Mouse (Mus musculus) Muller cell, postnatal 12 days (primary cell): Measurements from ENCODE around the gene Cipc.
A peak's percentile ranks its signal among the peaks of the same experiment; 100 is the strongest.

Experiments used
- DNase-seq: peaks from one replicate; pipeline ENCODE4 v3.0.0-alpha.2; 2015; ENCODE audit errors: inconsistent ontology term

Gene Cipc

DNA sequence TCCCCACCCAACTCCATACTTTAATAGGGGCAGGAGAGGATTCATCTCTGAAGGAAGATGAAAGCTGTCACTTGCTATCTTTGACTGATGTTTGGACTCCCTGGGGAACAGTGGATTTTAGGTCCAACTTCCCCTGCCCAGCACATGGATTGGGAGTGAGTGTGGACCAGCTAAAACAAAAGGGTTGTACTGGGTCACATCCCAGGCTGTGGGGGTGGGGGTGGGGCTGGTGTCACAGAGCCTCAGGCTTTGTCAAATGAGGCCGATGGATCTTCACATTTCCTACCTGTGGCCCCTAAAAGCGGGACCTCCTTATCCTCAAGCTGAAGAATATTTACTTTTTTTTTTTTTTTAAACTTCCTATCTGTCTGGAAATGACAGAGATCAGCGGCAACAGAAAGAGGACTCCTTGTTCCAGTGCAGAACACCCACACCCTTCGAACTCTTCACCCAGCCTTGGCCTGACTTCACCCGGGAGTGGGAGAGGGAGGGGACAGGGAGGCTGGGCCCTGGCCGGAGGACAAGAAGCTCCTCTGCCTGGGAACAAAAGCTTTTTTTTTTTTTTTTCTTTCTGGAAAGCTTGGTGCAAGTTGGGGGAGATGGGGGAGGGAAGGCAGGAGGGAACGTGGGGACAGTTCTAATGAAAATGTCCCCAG is 14.8 kb upstream of the Cipc start:
- peak; percentile 94 for DNase-seq

DNA sequence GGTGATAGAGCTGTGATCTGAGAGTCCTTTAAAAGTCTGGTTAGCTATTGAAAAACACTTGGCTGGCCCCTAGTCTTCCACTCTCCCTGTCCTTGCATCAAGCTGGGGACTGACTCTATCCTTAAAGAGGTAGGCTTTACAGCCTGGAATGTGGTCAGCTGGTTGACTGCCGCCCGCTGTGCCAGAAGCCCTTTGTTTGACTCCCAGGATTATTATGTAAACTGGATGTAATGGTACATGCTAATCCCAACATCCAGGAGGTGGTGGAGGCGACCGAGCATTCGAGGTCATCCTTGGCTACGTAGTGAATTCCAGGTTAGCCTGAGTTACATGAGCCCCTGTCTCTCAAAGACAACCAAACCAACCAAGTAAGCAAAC is 14.3 kb upstream of the Cipc start:
- DNase-seq, result no peak

DNA sequence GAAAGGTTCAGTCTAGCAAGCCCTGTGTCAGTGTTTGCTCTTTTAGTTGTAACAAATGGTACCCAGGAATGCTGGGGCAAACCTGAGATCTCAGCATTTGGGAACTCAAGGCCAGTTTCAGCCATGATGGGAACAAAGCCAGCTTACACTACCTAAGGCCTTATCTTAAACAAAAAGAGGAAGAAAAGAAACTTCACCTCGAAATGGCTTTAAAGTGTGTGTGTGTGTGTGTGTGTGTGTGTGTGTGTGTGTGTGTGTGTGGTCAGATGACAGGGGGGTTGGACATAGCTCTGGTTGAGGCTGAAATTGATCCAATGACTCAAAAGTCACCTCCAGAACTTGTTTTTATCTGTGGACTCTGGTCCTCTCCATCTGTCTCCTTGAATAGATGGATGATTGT is 12.1 kb upstream of the Cipc start:
- no peak for DNase-seq

DNA sequence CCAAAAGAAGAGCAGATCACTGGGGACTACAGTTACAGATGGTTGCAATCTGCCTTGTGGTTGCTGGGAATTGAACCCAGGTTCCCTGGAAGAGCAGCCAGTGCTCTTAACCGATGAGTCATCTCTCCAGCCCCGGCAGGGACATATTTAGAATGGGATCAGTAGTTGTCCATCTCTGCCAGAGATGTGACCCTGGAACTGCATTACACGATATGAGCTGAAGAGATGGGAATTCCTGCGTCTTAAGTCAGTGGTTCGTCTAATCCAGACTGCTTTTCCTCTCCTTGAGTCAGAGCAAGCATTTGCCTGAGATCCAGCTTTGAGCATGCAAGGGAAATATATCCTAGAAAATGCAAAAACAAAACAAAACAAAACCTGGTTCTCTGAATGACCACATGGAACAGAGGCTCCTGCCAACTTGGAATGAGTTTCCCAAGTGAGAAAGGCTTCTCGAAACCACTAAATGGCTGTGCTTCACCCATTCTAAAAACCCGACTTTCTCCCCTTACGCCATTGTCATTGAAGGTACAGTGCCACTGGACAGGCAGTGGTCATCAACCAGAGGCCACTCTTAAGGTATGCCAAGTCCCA is 11.1 kb upstream of the Cipc start:
- no peak for DNase-seq

DNA sequence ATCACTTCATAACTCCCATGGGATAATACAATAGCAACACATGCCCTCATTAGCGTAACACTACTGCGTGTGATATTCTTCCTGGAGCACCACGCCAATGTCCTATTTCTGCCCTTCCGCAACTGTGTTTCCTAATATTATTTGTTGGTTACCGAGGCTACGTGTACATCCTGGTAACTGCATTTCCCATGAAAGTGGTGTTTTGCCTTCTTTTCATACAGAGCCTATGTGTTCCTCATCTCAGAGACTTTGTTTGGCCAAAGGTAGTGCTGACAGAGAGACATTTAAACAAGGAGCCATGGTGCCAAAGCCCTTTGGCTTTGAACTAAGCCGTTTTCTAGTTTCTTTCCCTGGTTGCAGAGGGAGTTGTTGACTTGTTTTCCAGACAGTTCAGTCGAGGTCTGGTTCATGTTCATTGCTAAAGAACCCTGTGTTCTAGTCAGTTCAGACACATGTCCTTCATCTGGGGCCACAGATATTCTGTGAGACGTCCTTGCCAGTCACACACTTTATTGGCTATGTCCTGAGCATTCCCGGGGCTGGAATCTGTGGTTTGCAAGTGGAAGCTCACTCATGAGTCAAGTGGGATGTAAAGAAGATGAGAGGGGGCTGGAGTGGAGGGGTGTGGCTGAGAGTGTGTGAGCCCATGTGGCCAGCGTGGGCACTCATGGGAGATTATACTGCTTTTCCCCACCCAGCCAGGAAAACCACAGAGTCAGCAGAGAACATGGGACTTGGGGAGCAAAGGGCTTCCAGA is 10.1 kb upstream of the Cipc start:
- no peak for DNase-seq

DNA sequence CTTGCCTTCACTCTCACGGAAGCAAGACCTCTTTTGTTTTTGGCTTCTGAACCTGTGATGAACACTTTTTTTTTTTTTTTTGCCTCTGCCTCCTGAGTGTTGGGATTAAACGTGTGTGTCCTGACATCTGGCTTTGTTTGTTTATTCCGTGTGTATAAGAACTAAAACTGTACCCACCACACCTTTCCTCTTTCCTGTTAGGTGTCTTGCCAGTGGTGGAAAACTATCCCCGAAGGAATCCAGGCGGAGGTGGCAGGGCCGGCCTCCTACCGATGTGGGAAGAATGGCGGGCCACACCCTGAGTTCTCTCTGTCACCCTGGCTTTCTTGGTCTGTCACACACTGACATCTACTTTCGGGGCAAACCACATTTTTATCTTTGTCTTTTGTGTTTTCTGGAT is 8.3 kb upstream of the Cipc start:
- DNase-seq, result no peak

DNA sequence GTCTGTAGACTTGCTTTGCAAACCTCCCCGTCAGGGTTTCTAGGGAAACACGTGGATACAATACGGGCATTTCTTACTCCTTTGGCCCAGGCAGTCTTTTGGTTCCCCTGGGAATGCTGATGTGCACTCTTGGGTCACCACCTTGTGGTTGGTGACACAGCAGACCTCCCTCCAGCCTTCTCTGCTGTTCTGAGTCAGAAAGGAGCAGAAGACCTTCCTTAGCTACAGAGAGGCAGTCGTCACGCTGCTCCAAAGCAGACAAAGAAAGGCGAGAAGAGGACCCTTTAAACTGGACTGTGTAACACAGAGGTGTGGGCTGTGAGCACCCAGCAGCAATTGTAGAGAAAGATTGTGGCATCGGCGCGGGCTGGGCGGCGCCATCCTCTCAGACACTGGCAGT is 5.7 kb upstream of the Cipc start:
- peak; percentile 81 for DNase-seq

DNA sequence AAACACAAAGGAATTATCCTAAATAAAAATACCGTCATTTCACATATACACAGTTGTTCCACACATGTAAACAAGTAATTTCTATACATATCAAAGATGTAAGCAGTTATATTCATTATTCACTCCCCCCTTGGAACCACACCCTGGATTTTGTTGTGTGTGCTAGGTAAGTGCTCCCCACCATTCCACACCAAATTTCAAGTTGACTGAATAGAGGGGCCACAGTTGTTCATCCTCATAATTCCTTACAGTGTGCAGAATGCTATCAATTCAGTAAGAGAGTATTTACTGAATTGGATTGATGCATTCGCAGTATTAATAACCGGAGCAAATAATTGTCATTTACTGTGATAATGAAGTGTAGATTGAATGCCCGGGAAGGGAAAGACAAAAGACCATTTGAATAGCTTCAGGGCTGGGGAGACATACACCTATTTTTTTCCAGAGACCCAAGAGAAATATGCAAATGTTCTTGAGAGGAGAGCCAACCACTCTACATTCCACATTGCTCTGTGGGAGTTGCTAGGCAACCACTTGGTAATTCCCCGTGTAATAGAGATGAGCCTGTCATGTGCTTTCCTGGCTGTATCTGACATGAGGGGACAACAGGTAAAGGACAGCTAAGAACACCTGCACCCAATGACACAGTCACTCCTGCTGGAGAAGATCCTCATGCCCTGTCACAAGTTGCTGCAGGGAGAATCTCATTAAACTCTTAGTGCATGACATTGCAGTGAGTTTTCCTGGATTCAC is 4.9 kb upstream of the Cipc start:
- DNase-seq, result peak; percentile 83

DNA sequence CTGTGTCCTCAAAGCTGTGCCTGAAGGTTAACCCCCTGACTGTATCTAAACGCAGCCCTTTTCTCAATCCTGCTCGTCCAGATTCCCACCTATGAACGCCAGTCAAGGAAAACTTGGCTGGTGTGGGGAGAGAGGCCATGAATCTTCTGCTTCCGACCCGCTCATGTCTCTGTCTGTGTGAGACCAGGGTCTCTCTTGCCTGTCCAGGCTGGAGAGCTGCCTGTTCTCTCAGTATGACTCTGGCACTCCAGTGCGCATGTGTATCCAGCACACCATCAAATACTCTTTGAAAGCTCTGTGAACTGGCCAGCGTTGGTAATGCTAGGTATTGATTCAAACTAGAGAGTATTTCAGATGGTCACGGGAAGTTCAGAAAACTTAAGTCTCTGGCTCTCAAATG is 3.4 kb upstream of the Cipc start:
- no peak for DNase-seq

DNA sequence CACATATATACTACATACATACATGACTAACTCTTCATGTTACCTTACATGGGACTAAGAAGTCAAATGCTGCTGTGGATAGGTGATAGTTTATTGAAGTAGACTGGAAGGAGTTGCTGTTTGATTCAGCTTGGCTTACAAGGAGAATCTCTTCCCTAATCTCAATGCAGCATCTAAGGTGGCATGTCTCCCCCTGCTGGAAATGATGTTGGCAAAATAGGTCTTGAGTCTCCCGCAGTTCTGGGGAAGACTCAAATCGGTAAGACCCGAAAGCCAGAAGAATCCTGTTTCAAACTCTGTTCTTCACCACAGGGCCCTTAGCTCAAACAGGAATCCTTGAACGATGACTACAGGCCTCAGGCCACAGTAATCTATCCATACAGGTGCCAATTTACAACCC is 1.7 kb upstream of the Cipc start:
- DNase-seq, result peak; percentile 73

DNA sequence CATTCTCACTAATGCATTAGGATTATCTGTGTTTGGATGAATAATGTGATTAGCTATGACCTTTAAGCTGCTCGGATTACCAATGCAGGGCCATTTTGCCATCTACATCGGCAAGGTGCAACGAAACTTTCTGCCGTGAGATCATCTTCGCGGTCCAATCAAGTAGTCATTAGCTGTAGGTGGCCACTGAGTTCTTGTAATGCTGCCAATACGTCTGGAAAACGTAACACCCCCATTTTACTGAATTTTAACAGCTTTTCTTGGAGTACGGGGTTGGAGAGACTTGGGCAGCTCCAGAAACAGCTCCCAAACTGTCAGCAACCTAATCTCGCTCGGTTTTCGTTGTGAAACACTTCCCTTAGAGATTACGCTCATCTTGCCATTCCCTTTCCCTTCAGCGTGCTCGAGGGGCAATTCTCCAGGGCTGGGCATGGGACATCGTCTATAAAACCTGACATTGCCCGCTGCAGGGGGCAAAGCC is 502 bp upstream of the Cipc start:
- peak; percentile 44 for DNase-seq

DNA sequence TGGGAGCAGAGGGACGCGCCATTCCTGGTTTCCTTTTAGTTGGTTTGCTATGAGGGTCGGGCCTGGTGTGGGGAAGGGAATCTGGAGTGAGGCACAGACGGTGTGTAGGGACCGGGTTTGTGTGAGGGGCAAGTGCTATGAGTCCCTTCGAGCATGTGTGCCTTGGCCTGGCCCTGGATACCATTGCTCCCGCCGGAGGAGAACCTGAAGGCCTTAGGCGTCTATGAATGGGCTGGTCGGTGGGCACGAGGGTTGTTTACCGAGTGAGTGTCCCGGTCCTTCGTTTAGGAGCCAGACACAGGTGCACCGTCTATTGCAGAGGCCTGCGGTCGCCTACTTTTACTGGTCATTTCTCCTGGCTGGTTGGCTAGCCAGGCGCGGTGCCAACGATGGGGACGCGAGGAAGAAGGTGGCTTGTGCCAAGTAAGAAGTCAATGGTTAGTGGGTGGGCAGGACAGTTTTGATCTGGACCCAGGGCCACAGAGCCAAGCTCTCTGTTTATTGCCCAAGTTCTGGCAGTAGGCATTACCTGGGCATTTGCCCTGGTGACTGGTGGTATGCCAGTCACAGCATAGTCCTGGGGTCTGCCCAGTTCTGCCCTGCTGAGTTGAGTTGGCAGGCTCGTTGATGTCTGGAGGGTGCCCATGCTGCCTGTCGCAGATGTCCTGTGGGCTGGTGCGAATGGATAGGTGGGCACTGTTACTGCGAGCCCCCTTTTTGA is 998 bp downstream of the Cipc start:
- no peak for DNase-seq

DNA sequence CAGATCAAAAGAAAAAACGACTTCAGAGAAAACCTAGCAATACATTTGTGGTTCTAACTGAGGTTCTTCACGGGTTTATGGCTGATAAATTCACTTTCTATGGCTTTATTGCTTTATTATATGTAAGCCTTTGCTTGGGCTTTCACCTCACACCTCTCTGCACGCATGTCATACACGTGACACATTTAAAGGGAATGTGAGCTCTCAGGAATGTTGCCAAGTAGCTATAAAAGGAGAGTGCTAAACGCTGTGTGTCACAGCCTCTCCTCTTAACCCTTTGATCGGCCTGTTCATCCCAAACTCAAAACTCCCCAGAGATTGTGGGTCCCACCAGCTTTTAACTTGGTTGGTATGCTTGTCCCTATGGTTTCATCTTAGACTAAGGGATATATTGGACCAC is 1.8 kb downstream of the Cipc start:
- peak; percentile 69 for DNase-seq

DNA sequence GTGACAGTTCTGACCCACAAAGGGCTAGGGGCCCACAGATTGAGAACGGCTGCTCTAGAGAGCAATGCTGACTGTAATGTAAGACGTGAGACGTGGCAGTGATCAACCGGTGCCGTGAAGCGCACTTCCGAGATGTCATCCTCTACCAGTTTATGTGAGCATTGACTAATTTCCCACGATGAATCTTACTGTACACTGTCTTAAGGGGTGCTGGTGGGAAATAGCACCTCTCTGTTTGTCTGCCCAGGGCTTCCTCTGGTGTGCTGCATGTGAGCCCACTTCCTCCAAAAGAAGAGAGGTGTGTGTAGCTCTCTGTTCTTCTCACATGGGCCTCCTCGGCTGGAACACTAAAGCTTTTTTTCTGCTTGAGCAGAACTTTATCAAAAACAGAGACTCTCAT is 2.7 kb downstream of the Cipc start:
- DNase-seq, result no peak

DNA sequence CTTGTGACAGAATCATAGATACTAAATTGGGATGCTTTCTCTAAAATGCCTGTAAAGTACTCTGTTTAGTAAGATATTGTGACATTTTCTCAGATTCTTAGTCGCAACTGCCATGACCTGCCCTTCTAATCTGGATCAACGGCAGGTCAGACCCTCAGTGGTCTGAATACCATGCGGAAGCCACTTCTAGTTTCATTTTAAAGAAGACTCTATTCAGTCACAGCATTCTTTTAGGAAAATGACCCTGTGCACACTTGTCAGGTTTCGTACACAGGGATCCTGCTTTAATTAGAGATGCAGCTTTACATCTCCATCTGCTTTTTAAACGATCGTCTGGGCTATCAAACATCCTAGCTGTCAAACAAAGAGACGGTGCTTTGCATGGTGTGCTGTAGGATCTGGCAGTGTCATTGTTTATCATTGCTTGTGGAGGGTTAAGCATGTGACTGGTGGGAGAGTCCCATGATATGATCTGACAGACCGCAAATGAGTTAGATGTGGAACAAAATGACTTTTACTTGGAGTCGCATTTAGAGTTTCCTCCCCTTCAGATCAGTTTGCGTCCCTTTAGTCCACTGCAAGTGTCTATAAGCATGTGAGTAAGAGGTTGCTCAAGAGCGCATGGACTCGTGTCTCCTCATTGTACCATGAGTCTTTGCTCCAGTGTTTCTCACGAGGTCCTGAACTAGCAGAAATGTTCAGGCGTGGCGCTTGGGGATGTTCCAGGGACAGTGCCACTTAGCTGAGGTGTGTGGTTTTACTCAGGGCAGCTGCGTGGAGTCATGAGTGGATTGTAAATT is 3.5 kb downstream of the Cipc start:
- no peak for DNase-seq

DNA sequence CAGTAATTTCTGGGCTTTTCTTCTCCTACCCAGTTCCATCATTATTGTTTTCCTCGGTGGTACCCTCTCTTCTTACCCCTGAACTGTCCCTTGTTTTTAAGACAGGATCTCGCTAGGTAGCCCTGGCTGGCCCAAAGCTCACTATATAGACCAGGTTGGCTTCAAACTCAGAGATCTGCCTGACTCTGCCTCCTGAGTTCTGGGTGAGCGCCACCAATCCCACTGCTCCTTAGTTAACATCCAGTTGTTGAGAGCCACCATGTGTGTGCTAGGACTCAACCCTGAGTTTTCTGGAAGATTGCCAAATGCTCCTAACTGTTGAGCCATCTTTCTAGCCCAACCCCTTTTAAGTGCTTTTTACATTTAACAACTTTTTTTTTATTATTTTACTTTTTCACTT is 4.1 kb downstream of the Cipc start:
- DNase-seq, result no peak

DNA sequence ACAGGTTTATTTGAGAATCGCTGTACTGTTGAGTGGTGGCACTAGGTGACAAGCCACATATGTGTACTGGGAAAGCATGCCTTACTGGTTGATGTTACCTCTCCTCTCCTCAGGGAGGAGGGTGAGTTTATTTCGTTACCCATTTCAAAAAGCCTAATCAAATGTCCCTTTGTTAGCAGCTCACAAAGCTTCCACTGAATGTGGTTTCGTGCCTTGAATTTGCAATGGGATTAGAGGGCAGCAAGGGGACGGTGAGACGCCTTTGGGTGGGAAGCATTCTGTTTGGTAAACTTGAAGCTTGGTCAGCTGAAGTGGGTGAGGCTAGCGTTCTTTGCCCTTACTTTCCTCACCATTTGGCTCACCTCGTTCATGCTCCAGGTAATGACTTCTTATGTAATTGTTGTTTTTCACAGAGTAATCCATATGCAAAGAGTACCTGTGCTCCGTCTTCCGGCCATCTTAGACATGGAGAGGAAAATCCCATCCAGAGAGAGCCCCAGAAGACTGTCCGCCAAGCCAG is 5.5 kb downstream of the Cipc start:
- peak; percentile 36 for DNase-seq

DNA sequence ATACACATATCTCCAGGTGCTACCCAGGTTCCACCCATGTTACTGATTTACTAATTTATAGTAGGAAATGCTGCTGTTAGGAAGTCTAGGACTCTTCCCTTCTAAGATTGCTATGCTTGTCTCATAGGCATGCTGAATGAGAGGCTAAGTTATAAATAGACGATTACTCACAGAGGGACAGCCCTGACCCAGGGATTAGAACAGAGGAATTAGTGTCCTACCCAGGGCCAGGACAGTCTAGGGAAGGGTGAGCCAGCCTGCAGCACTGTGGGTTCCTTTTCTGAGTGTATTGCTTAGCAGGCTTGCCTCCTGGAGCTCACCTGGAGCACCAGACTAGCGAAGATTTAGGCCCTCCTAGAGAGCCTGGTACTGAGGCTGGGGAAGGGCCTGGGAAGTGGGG is 9.1 kb downstream of the Cipc start:
- DNase-seq, result peak; percentile 54

DNA sequence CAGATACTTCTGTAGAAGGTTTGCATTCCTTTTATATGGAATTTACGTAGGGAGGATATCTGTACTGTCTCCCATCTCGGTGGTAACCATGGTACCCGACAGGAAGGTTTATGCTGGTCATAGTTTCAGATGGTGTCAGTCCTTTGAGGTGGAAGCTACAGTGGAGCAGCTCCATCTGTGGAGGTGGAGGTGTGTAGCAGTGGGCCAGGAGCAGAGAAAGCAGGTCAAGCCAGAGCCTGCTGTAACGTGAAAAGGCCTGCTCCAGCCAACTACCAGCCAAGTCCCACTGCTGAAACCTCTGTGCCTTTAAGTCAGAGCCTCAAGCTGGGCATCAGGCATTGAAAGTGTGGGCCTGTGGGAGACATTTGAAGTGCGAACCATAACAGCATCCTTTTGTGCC is 11.7 kb downstream of the Cipc start:
- DNase-seq, result no peak

DNA sequence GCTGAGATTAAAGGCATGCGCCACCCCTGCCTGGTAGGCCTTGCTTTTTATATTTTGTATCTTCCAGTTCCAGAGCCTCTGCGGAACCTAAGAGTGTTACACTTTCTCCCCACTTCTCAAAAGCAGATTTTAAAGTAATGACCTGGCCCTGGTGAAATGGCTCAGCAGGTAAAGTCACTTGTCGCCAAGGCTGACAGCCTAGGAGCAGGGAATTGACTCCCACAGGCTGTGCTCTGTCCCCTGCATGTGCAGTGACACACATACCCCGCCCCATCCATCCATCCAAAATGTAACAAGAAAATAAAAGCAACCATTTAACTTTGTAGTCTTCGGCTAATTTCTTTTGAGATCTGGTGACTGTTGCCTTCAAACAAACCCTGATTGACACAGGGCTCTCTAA is 12.8 kb downstream of the Cipc start:
- DNase-seq, result no peak

DNA sequence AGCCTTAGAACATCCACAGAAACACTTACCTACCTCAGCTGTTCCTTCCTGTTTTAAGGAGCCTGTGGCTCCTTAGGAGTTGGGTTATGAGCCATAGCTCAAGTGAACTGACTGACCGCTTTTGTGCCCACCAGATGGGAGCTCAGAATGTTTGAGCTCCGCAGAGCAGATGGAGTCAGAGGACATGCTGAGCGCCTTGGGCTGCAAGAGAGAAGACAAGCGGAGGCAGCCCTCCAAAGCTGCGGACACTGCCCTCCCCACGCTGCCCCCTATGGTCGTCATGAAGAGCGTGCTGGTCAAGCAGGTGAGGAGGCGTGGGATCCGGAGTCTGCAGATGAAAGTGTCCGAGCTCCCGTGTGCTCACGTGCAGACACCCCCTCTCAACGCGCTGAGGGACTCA is 13.3 kb downstream of the Cipc start:
- no peak for DNase-seq
